Mouse (Mus musculus): ENCODE results near the gene Jag2. TPM values are rescaled to one million over a fixed set of nuclear protein-coding genes. Genes with fewer than 3 reads are reported as not detected.

Gene Jag2
- polyA plus RNA-seq, 1 experiment from 2014 or later, result 18.4 TPM

- no peaks in the 10 kb centered on the region for H3K27me3 ChIP-seq (replicated peaks)
- no peaks in the 10 kb centered on the region for H3K36me3 ChIP-seq (replicated peaks)
- H3K4me2 ChIP-seq, result no peak overlapping the region
- H3K4me3 ChIP-seq, result no peak overlapping the region
- H3K9ac ChIP-seq, result no peak overlapping the region
- H3K9me3 ChIP-seq, result no peaks in the 10 kb centered on the region
- H3K27ac ChIP-seq, result no peak overlapping the region
- peaks cover 8% of the 10 kb centered on the region for H3K4me1 ChIP-seq
- WGBS, result 72% methylated on average over 11 of the region's 11 CpGs
- ATAC-seq (replicated peaks), result no peak
Observed at GRCm38 (mm10) chr12:112894303-112894884, 35.2 kb downstream of the Jag2 start.

- no peak overlapping the region for H3K27ac ChIP-seq
- no peak overlapping the region for H3K4me3 ChIP-seq
- no peaks in the 10 kb centered on the region for H3K4me1 ChIP-seq
- H3K27me3 ChIP-seq (replicated peaks), result no peaks in the 10 kb centered on the region
- no peak for ATAC-seq (replicated peaks)
- WGBS, result 70% methylated on average over 7 of the region's 7 CpGs
- H3K36me3 ChIP-seq (replicated peaks), result no peaks in the 10 kb centered on the region
- H3K4me2 ChIP-seq, result no peak overlapping the region
- no peaks in the 10 kb centered on the region for H3K9me3 ChIP-seq
- no peak overlapping the region for H3K9ac ChIP-seq
Observed at GRCm38 (mm10) chr12:112885465-112885864, 44.1 kb downstream of the Jag2 start.

- H3K4me3 ChIP-seq, result no peak overlapping the region
- peaks cover 14% of the 10 kb centered on the region for H3K4me1 ChIP-seq
- H3K27ac ChIP-seq, result no peak overlapping the region
- WGBS, result 70% methylated on average over 6 of the region's 6 CpGs
- H3K4me2 ChIP-seq, result no peak overlapping the region
- peaks cover 30% of the 10 kb centered on the region for H3K27me3 ChIP-seq (replicated peaks)
- no peak for ATAC-seq (replicated peaks)
- H3K36me3 ChIP-seq (replicated peaks), result no peaks in the 10 kb centered on the region
- H3K9me3 ChIP-seq, result no peaks in the 10 kb centered on the region
- no peak overlapping the region for H3K9ac ChIP-seq
Observed at GRCm38 (mm10) chr12:112881301-112881815, 48.2 kb downstream of the Jag2 start.

GRCm38 (mm10) chr12:112880661-112881060 lies 48.9 kb downstream of the Jag2 start:
- Histone ChIP-seq H3K9ac (no peak overlapping the region), H3K36me3 (replicated peaks) (no peaks in the 10 kb centered on the region), H3K4me3 (no peak overlapping the region), H3K27me3 (replicated peaks) (peaks cover 37% of the 10 kb centered on the region), H3K4me2 (no peak overlapping the region), H3K27ac (no peak overlapping the region), H3K9me3 (no peaks in the 10 kb centered on the region), H3K4me1 (peaks cover 18% of the 10 kb centered on the region)
- 69% methylated on average over 4 of the region's 4 CpGs for WGBS
- no peak for ATAC-seq (replicated peaks)

- Histone ChIP-seq H3K27me3 (replicated peaks) (peaks cover 47% of the 10 kb centered on the region), H3K9me3 (no peaks in the 10 kb centered on the region), H3K4me3 (no peak overlapping the region), H3K27ac (no peak overlapping the region), H3K36me3 (replicated peaks) (no peaks in the 10 kb centered on the region), H3K4me1 (peaks cover 18% of the 10 kb centered on the region), H3K9ac (no peak overlapping the region), H3K4me2 (no peak overlapping the region)
- no peak for ATAC-seq (replicated peaks)
- 90% methylated on average over 5 of the region's 5 CpGs for WGBS
Observed at GRCm38 (mm10) chr12:112879731-112880130, 49.8 kb downstream of the Jag2 start.

- ATAC-seq (replicated peaks), result no peak
- WGBS, result under 1% methylated on average over 30 of the region's 37 CpGs
Observed at GRCm38 (mm10) chr12:112877607-112878020, 52.0 kb downstream of the Jag2 start.

GRCm38 (mm10) chr12:112877073-112877576 lies 52.5 kb downstream of the Jag2 start:
- no peak for ATAC-seq (replicated peaks)
- peak overlapping the region; percentile 66 for H3K4me2 ChIP-seq
- H3K36me3 ChIP-seq (replicated peaks), result no peaks in the 10 kb centered on the region
- H3K9me3 ChIP-seq, result no peaks in the 10 kb centered on the region
- H3K27ac ChIP-seq, result no peak overlapping the region
- H3K9ac ChIP-seq, result 0 out of 2 replicates have a peak overlapping the region, but pooled peaks have one; percentile 14
- peaks cover 63% of the 10 kb centered on the region for H3K27me3 ChIP-seq (replicated peaks)
- WGBS, result 6% methylated on average over 17 of the region's 17 CpGs
- H3K4me1 ChIP-seq, result peaks cover 29% of the 10 kb centered on the region
- peak overlapping the region; percentile 36 for H3K4me3 ChIP-seq

More at GRCm38 (mm10) chr12:112877607-112878020, 52.0 kb downstream of the Jag2 start:
- H3K4me2 ChIP-seq, result peak overlapping the region; percentile 66
- H3K27me3 ChIP-seq (replicated peaks), result peaks cover 63% of the 10 kb centered on the region
- peak overlapping the region; percentile 14; the same call in 1 of the 2 replicates for H3K9ac ChIP-seq
- H3K4me1 ChIP-seq, result peaks cover 29% of the 10 kb centered on the region
- H3K9me3 ChIP-seq, result no peaks in the 10 kb centered on the region
- H3K27ac ChIP-seq, result no peak overlapping the region
- H3K36me3 ChIP-seq (replicated peaks), result no peaks in the 10 kb centered on the region
- peak overlapping the region; percentile 36 for H3K4me3 ChIP-seq

- no peak overlapping the region for H3K27ac ChIP-seq
- 0 out of 2 replicates have a peak, but pooled peaks have one; percentile 32 for ATAC-seq (replicated peaks)
- no peaks in the 10 kb centered on the region for H3K9me3 ChIP-seq
- no peaks in the 10 kb centered on the region for H3K36me3 ChIP-seq (replicated peaks)
- 4% methylated on average over 28 of the region's 28 CpGs for WGBS
- peaks cover 66% of the 10 kb centered on the region for H3K27me3 ChIP-seq (replicated peaks)
- peak overlapping the region; percentile 66 for H3K4me2 ChIP-seq
- no peak overlapping the region for H3K9ac ChIP-seq
- H3K4me1 ChIP-seq, result peaks cover 29% of the 10 kb centered on the region
- H3K4me3 ChIP-seq, result peak overlapping the region; percentile 36; the same call in 1 of the 2 replicates
Observed at GRCm38 (mm10) chr12:112876332-112877072, 53.1 kb downstream of the Jag2 start.

- no peaks in the 10 kb centered on the region for H3K36me3 ChIP-seq (replicated peaks)
- 23% methylated on average over 16 of the region's 16 CpGs for WGBS
- no peak overlapping the region for H3K4me3 ChIP-seq
- no peaks in the 10 kb centered on the region for H3K9me3 ChIP-seq
- H3K9ac ChIP-seq, result no peak overlapping the region
- peaks cover 29% of the 10 kb centered on the region for H3K4me1 ChIP-seq
- H3K27me3 ChIP-seq (replicated peaks), result peaks cover 66% of the 10 kb centered on the region
- no peak overlapping the region for H3K27ac ChIP-seq
- no peak overlapping the region for H3K4me2 ChIP-seq
- ATAC-seq (replicated peaks), result peak; percentile 55
Observed at GRCm38 (mm10) chr12:112875225-112876013, 54.2 kb downstream of the Jag2 start.

- Histone ChIP-seq H3K9ac (no peak overlapping the region), H3K27me3 (replicated peaks) (peaks cover 62% of the 10 kb centered on the region)
Observed at GRCm38 (mm10) chr12:112874199-112874598, 55.4 kb downstream of the Jag2 start.

GRCm38 (mm10) chr12:112873452-112874190 lies 56.0 kb downstream of the Jag2 start:
- Histone ChIP-seq H3K9me3 (no peaks in the 10 kb centered on the region), H3K4me1 (peaks cover 33% of the 10 kb centered on the region), H3K36me3 (replicated peaks) (no peaks in the 10 kb centered on the region), H3K9ac (no peak overlapping the region), H3K27ac (no peak overlapping the region), H3K4me2 (peak overlapping the region; percentile 54), H3K27me3 (replicated peaks) (peaks cover 58% of the 10 kb centered on the region), H3K4me3 (peak overlapping the region; percentile 30)
- 22% methylated on average over 18 of the region's 18 CpGs for WGBS
- ATAC-seq (replicated peaks), result no peak; the same call in 1 of the 2 replicates

More at GRCm38 (mm10) chr12:112874199-112874598, 55.4 kb downstream of the Jag2 start:
- Histone ChIP-seq H3K36me3 (replicated peaks) (no peaks in the 10 kb centered on the region), H3K27ac (no peak overlapping the region), H3K9me3 (no peaks in the 10 kb centered on the region), H3K4me2 (peak overlapping the region; percentile 54), H3K4me3 (peak overlapping the region; percentile 30), H3K4me1 (peaks cover 33% of the 10 kb centered on the region)
- no peak for ATAC-seq (replicated peaks)
- 14% methylated on average over 22 of the region's 22 CpGs for WGBS

Measured in midbrain, embryonic 15.5 days (tissue).